Mouse (Mus musculus) cerebellum, adult 9-11 months (tissue): Measurements from ENCODE around the gene Gm15127.
"Not testable (repeated sequence)": the region's sequence is repeated elsewhere in the genome, so short reads cannot be mapped to it uniquely, and the experiment has no call there.

Experiments used
- DNase-seq: peaks from one replicate; pipeline ENCODE4 v3.0.0; 2022

Gene Gm15127

DNA sequence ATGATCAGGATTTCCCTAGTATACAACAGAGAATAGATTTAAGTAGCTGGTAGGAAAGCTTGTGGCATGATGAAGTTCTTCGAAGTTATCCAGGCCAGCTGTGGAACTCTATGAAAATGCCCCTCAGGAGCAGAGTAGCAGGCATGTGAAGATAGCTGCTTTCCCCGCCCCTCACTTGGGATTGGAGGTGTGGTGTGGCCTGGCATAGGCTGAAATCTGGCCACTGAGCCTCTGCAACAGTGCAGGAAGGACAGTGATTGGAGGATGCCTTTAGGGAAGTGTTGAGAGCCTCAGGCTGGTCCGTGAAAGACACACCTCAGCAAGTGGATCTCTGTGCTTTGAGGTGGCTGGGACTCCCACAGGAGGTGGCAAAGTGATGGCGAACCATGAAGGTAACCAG, at the start of gene Gm15127:
Gene Gm15127, plus strand, starts transcription at position 301 of the 400 bp plus-strand sequence.
- not testable (repeated sequence) for DNase-seq

DNA sequence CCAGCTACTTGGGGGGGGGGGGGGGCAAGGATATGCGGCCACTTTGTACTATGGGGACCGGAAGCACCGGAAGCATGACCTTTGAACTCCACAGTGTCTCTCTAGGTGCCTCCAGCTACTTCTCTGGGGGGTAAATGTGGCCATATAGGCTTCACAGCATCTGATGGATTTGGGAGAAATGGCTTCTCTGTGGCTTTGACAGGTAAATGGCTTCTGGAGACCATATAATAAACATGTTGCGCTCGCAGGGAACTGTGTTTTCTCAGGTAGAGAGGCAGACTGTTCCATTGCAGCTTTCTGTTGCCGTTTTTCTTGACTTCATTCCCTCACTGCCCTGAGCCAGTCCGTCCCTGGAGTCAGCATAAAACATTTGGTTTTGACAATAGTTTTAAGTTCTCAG, 48.3 kb upstream of the Gm15127 start, which contains the start of gene Gm8334:
Gene Gm8334, minus strand, starts transcription at position 101 of the 400 bp plus-strand sequence.
- not testable (repeated sequence) for DNase-seq

DNA sequence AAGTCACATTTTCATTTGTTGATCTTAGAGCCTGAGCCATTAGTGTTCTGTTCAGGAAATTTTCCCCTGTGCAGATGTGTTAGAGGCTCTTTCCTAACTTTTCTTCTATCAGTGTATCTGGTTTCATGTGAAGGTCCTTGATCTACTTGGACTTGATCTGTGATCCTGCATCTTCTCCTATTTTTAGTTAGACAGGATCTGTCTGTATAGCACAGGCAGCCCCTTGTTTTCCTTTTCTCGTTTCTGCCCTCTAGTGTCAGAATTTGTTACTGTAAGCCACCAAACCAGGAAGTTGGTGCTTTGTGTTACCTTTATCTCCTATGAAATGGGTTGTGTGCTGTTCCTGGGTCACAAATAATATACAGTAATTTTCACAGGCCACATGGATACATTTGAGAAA, 12.9 kb downstream of the Gm15127 start:
- not testable (repeated sequence) for DNase-seq
